In genomic region chr4:82402666-82403065, GRCm38 (mm10) we compare ENCODE assay signal across 25 mouse cellular contexts.
DNase-seq lines count a peak whose midpoint lies in the region; ATAC-seq lines count a peak whose summit lies in the region.
"Had no signal": no experiment of that assay in that cellular context is flagged by ENCODE, and none has a peak within 500 bp of the region (broad histone marks: within the 10 kb centered on the region; RNA-seq: fewer than 3 reads in every experiment).

No protein-coding gene starts in this region.

- no peak for DNase-seq in heart, adult 18-20 months
- DNase-seq in limb, embryonic 10.5 days (ENCODE audit: low spot score), result no peak
- DNase-seq in ES-CJ7 (ENCODE audit: low read depth, low spot score), result peak; percentile 41
- no peak for DNase-seq in right cerebral cortex, postnatal 25 days
- DNase-seq: adrenal gland, postnatal 10 days; adrenal gland, postnatal 36 days; B cell, adult 2 months; cerebellum, adult 18-20 months; cerebellum, adult 9-10 months; cerebellum, postnatal 14 days; gastrocnemius, postnatal 10 days; gastrocnemius, postnatal 36 days; heart, postnatal 36 days; kidney, adult 11 months had no signal

- no peak overlapping the region for H3K4me3 ChIP-seq in heart, embryonic 16.5 days (ENCODE audit: low read length)
- H3K4me3 ChIP-seq in limb, embryonic 12.5 days (replicated peaks), result no peak overlapping the region
- no peak overlapping the region for H3K4me3 ChIP-seq in limb, embryonic 10.5 days
- H3K4me3 ChIP-seq: forebrain, embryonic 10.5 days; forebrain, embryonic 13.5 days; heart, embryonic 12.5 days; heart, embryonic 15.5 days had no signal

- no peak for ATAC-seq in heart, embryonic 16.5 days (replicated peaks; ENCODE audit: extremely low read depth, insufficient read depth, low FRiP score)
- ATAC-seq in limb, embryonic 12.5 days (ENCODE audit: insufficient number of reproducible peaks, insufficient read depth, low FRiP score, low TSS enrichment, low read depth), result no peak
- ATAC-seq: forebrain, embryonic 13.5 days; forebrain, embryonic 16.5 days; hindbrain, postnatal 0 days; inflammation-experienced regulatory T-cells, adult 6 months had no signal

- 0 out of 2 replicates have a peak overlapping the region, but pooled peaks have one; percentile 34 for H3K27ac ChIP-seq in heart, embryonic 16.5 days (ENCODE audit: low read length)
- peak overlapping the region; percentile 23; the same call in 1 of the 2 replicates for H3K27ac ChIP-seq in limb, embryonic 12.5 days
- H3K27ac ChIP-seq in limb, embryonic 10.5 days, result no peak overlapping the region
- H3K27ac ChIP-seq: forebrain, embryonic 10.5 days; forebrain, embryonic 13.5 days; hindbrain, embryonic 14.5 days; hindbrain, postnatal 0 days had no signal

- peaks cover 65% of the 10 kb centered on the region for H3K4me1 ChIP-seq in heart, embryonic 16.5 days (ENCODE audit: control insufficient read depth, insufficient read depth, low read length)
- H3K4me1 ChIP-seq in limb, embryonic 12.5 days (replicated peaks), result peaks cover 86% of the 10 kb centered on the region
- H3K4me1 ChIP-seq in limb, embryonic 10.5 days, result peaks cover 66% of the 10 kb centered on the region

- no peak overlapping the region for H3K9ac ChIP-seq in heart, embryonic 16.5 days (ENCODE audit: low read length)
- no peak overlapping the region for H3K9ac ChIP-seq in limb, embryonic 12.5 days (replicated peaks)
- H3K9ac ChIP-seq: forebrain, embryonic 13.5 days; heart, embryonic 12.5 days; heart, embryonic 15.5 days; hindbrain, embryonic 14.5 days had no signal

- no peaks in the 10 kb centered on the region for H3K36me3 ChIP-seq in heart, embryonic 16.5 days (ENCODE audit: control insufficient read depth, insufficient read depth)
- no peaks in the 10 kb centered on the region for H3K36me3 ChIP-seq in limb, embryonic 12.5 days
- H3K36me3 ChIP-seq in limb, embryonic 10.5 days, result no peaks in the 10 kb centered on the region
- H3K36me3 ChIP-seq: forebrain, embryonic 10.5 days; heart, embryonic 15.5 days had no signal

- no peaks in the 10 kb centered on the region for H3K9me3 ChIP-seq in heart, embryonic 16.5 days (replicated peaks; ENCODE audit: control insufficient read depth, low read length)
- no peaks in the 10 kb centered on the region for H3K9me3 ChIP-seq in limb, embryonic 12.5 days
- no peaks in the 10 kb centered on the region for H3K9me3 ChIP-seq in limb, embryonic 10.5 days (replicated peaks)
- H3K9me3 ChIP-seq: forebrain, embryonic 10.5 days; forebrain, embryonic 13.5 days; heart, embryonic 12.5 days; heart, embryonic 15.5 days had no signal

- no peaks in the 10 kb centered on the region for H3K27me3 ChIP-seq in heart, embryonic 16.5 days (ENCODE audit: control insufficient read depth, insufficient read depth, low read length)
- H3K27me3 ChIP-seq in limb, embryonic 12.5 days, result no peaks in the 10 kb centered on the region
- H3K27me3 ChIP-seq in limb, embryonic 10.5 days (ENCODE audit: low read depth, poor library complexity, severe bottlenecking), result no peaks in the 10 kb centered on the region
- H3K27me3 ChIP-seq: CH12.LX; forebrain, embryonic 13.5 days; heart, embryonic 12.5 days; heart, embryonic 15.5 days had no signal

- WGBS in heart, embryonic 16.5 days, result 88% methylated on average over 9 of the region's 9 CpGs
- WGBS in limb, embryonic 12.5 days, result 76% methylated on average over 9 of the region's 9 CpGs
- WGBS in limb, embryonic 10.5 days, result 92% methylated on average over 9 of the region's 9 CpGs

- no peak overlapping the region for H3K4me2 ChIP-seq in heart, embryonic 16.5 days (ENCODE audit: low read depth, low read length)
- no peak overlapping the region for H3K4me2 ChIP-seq in limb, embryonic 12.5 days
- H3K4me2 ChIP-seq: forebrain, embryonic 13.5 days; heart, embryonic 12.5 days; heart, embryonic 15.5 days; hindbrain, embryonic 14.5 days had no signal
